Mouse (Mus musculus) MEL (cell line): ENCODE measurements around the gene Flnc. TPM values are rescaled to one million over a fixed set of nuclear protein-coding genes. Genes with fewer than 3 reads are reported as not detected.

Experiments used
- DNase-seq: peaks from one replicate; pipeline ENCODE4 v3.0.0; 2011; ENCODE audit warnings: low read depth, low spot score
- H3K27ac ChIP-seq: 2 replicates; pipeline ENCODE4 v1.5.1; 2012; ENCODE audit warnings: low read depth, mild to moderate bottlenecking, control low read depth, low read length, moderate library complexity; ENCODE audit not compliant: control insufficient read depth
- H3K27me3 ChIP-seq, 2 experiments: fragments of 150-350 bp in 1 of 2; sonication (generic) in 1 of 2; 2 replicates each; pipeline ENCODE4 v1.6.1; 2012; ENCODE audit warnings: low read length in 2 of 2, mild to moderate bottlenecking in 2 of 2, improper control_type of control experiment in 1 of 2, moderate library complexity in 1 of 2; ENCODE audit not compliant: insufficient read depth in 2 of 2, control insufficient read depth in 1 of 2
- H3K36me3 ChIP-seq, 2 experiments: 2 replicates each; pipeline ENCODE4 v1.6.1; 2012 to 2014; ENCODE audit warnings: low read length in 2 of 2, improper control_type of control experiment in 1 of 2, inconsistent platforms in 1 of 2, mild to moderate bottlenecking in 1 of 2; ENCODE audit not compliant: insufficient read depth in 2 of 2, control insufficient read depth in 1 of 2
- H3K4me1 ChIP-seq, 2 experiments: fragments of 150-350 bp in 1 of 2; sonication (generic) in 1 of 2; 2 replicates each; pipeline ENCODE4 v1.6.1; 2012; ENCODE audit warnings: low read length in 2 of 2, improper control_type of control experiment in 1 of 2, mild to moderate bottlenecking in 1 of 2; ENCODE audit not compliant: insufficient read depth in 2 of 2, control insufficient read depth in 1 of 2
- H3K4me3 ChIP-seq, 2 experiments: fragments of 150-350 bp in 1 of 2; sonication (generic) in 1 of 2; 2 replicates each; pipeline ENCODE4 v1.5.1; 2012; ENCODE audit warnings: low read depth in 2 of 2, low read length in 2 of 2, mild to moderate bottlenecking in 2 of 2, moderate library complexity in 2 of 2, control low read depth in 1 of 2, improper control_type of control experiment in 1 of 2; ENCODE audit not compliant: control insufficient read depth in 1 of 2, insufficient read depth in 1 of 2
- H3K79me2 ChIP-seq: 2 replicates; pipeline ENCODE4 v1.6.1; 2012; ENCODE audit warnings: mild to moderate bottlenecking, low read length, moderate library complexity; ENCODE audit not compliant: control insufficient read depth, poor library complexity, insufficient read depth
- H3K9ac ChIP-seq: 2 replicates; pipeline ENCODE4 v1.6.1; 2012; ENCODE audit warnings: low read depth, mild to moderate bottlenecking, control low read depth, low read length, moderate library complexity; ENCODE audit not compliant: control insufficient read depth, poor library complexity, severe bottlenecking
- H3K9me3 ChIP-seq: fragments of 150-350 bp; sonication (generic); replicated peaks from 2 replicates; pipeline ENCODE4 v1.6.1; 2012; ENCODE audit warnings: mild to moderate bottlenecking, low read length, improper control_type of control experiment, moderate library complexity; ENCODE audit not compliant: insufficient read depth
- BHLHE40 ChIP-seq: IDR thresholded peaks from 2 replicates; pipeline ENCODE4 v1.6.1; 2012; ENCODE audit warnings: low read depth, mild to moderate bottlenecking, inconsistent platforms, low read length, improper control_type of control experiment, borderline replicate concordance
- E2F4 ChIP-seq: IDR thresholded peaks from 2 replicates; pipeline ENCODE4 v1.6.1; 2011; ENCODE audit warnings: low read depth, low read length, improper control_type of control experiment, borderline replicate concordance
- GABPA ChIP-seq: IDR thresholded peaks from 2 replicates; pipeline ENCODE4 v1.6.1; 2012; ENCODE audit warnings: low read depth, mild to moderate bottlenecking, inconsistent platforms, low read length, improper control_type of control experiment, moderate library complexity
- JUND ChIP-seq: IDR thresholded peaks from 2 replicates; pipeline ENCODE4 v1.6.1; 2011; ENCODE audit warnings: low read depth, mild to moderate bottlenecking, improper control_type of control experiment, low read length
- KAT2A ChIP-seq: conservative IDR thresholded peaks from 2 replicates; pipeline ENCODE4 v1.6.1; 2012; ENCODE audit warnings: low read depth, low read length, improper control_type of control experiment, inconsistent platforms
- MAFK ChIP-seq: IDR thresholded peaks from 2 replicates; pipeline ENCODE4 v1.6.1; 2011; ENCODE audit warnings: low read depth, mild to moderate bottlenecking, low read length, improper control_type of control experiment, borderline replicate concordance
- MEF2A ChIP-seq: IDR thresholded peaks from 2 replicates; pipeline ENCODE4 v1.6.1; 2014; ENCODE audit warnings: low read depth, mild to moderate bottlenecking, inconsistent platforms, low read length, improper control_type of control experiment; ENCODE audit not compliant: poor library complexity, insufficient replicate concordance, severe bottlenecking; ENCODE audit errors: extremely low read depth
- MXI1 ChIP-seq: IDR thresholded peaks from 2 replicates; pipeline ENCODE4 v1.6.1; 2011; ENCODE audit warnings: mild to moderate bottlenecking, low read depth, low read length, improper control_type of control experiment
- MYB ChIP-seq: IDR thresholded peaks from 2 replicates; pipeline ENCODE4 v1.6.1; 2011; ENCODE audit warnings: mild to moderate bottlenecking, low read depth, low read length, improper control_type of control experiment
- MYC ChIP-seq: IDR thresholded peaks from 2 replicates; pipeline ENCODE4 v1.6.1; 2011; ENCODE audit warnings: low read depth, mild to moderate bottlenecking, low read length, improper control_type of control experiment, moderate library complexity
- NELFE ChIP-seq: IDR thresholded peaks from 2 replicates; pipeline ENCODE4 v1.6.1; 2011; ENCODE audit warnings: low read depth, low read length, improper control_type of control experiment
- NRF1 ChIP-seq: IDR thresholded peaks from 2 replicates; pipeline ENCODE4 v1.6.1; 2014; ENCODE audit warnings: low read depth, mild to moderate bottlenecking, inconsistent platforms, low read length, improper control_type of control experiment, moderate library complexity; ENCODE audit not compliant: poor library complexity, insufficient read depth, severe bottlenecking
- POLR2A ChIP-seq, 2 experiments: IDR thresholded peaks; 2 replicates each; pipeline ENCODE4 v1.6.1; 2011 to 2012; ENCODE audit warnings: low read length in 2 of 2, mild to moderate bottlenecking in 2 of 2, control low read depth in 1 of 2, improper control_type of control experiment in 1 of 2, low read depth in 1 of 2, moderate library complexity in 1 of 2; ENCODE audit not compliant: control insufficient read depth in 1 of 2, insufficient read depth in 1 of 2, poor library complexity in 1 of 2
- POLR2AphosphoS2 ChIP-seq: IDR thresholded peaks from 2 replicates; pipeline ENCODE4 v1.6.1; 2011; ENCODE audit warnings: low read length, improper control_type of control experiment
- POLR2AphosphoS5 ChIP-seq: IDR thresholded peaks from 2 replicates; pipeline ENCODE4 v1.6.1; 2012; ENCODE audit warnings: low read depth, borderline replicate concordance, mild to moderate bottlenecking, inconsistent platforms, low read length, moderate library complexity, mixed read lengths
- RAD21 ChIP-seq: IDR thresholded peaks from 2 replicates; pipeline ENCODE4 v1.6.1; 2011; ENCODE audit warnings: mild to moderate bottlenecking, low read depth, low read length, improper control_type of control experiment
- SIN3A ChIP-seq: IDR thresholded peaks from 2 replicates; pipeline ENCODE4 v1.6.1; 2012; ENCODE audit warnings: low read length, improper control_type of control experiment, inconsistent platforms
- SMC3 ChIP-seq: IDR thresholded peaks from 2 replicates; pipeline ENCODE4 v1.6.1; 2011; ENCODE audit warnings: low read depth, low read length, improper control_type of control experiment
- TBP ChIP-seq: IDR thresholded peaks from 2 replicates; pipeline ENCODE4 v1.8.0; 2011; ENCODE audit warnings: low read depth, low read length, improper control_type of control experiment
- UBTF ChIP-seq: IDR thresholded peaks from 2 replicates; pipeline ENCODE4 v1.6.1; 2012; ENCODE audit warnings: low read depth, mild to moderate bottlenecking, inconsistent platforms, low read length, improper control_type of control experiment, moderate library complexity, borderline replicate concordance; ENCODE audit not compliant: insufficient read depth
- USF2 ChIP-seq, 2 experiments: IDR thresholded peaks; 2 replicates each; pipeline ENCODE4 v1.6.1; 2011 to 2012; ENCODE audit warnings: improper control_type of control experiment in 2 of 2, low read length in 2 of 2, borderline replicate concordance in 1 of 2, inconsistent platforms in 1 of 2, low read depth in 1 of 2, mild to moderate bottlenecking in 1 of 2; ENCODE audit not compliant: insufficient read depth in 1 of 2
- ZMIZ1 ChIP-seq: IDR thresholded peaks from 2 replicates; pipeline ENCODE4 v1.6.1; 2012; ENCODE audit warnings: low read depth, mild to moderate bottlenecking, inconsistent platforms, low read length, improper control_type of control experiment, moderate library complexity
- polyA plus RNA-seq, 2 experiments: library from polyadenylated mRNA; stranded (reverse) in 1 of 2; unstranded in 1 of 2; fragments of >175 nt in 1 of 2; fragments of >200 nt in 1 of 2; gene quantifications; 2 replicates each; pipeline versions ENCODE4 v1.2.1 to v1.2.4; 2012; ENCODE audit warnings: low replicate concordance in 2 of 2, low read depth in 1 of 2; ENCODE audit not compliant: insufficient read length in 2 of 2, insufficient read depth in 1 of 2, missing spikeins in 1 of 2
- total RNA-seq: library from RNA; depleted of rRNA; stranded (reverse); fragments of 300-350 nt; gene quantifications from 2 replicates; pipeline ENCODE4 v1.2.3, GENCODE M21; 2012

The Flnc gene
- total and polyA plus RNA-seq, 3 experiments: 0.27 to 0.31 TPM; not detected in 1

GRCm38 (mm10) chr6:29406412-29406811, 26.6 kb upstream of the Flnc start:
- no peaks in the 10 kb centered on the region for H3K79me2 ChIP-seq
- H3K36me3 ChIP-seq: no peaks in the 10 kb centered on the region
- TF ChIP-seq BHLHE40: no peak
- TF ChIP-seq GABPA: no peak
- no peak for TF ChIP-seq MAFK
- TF ChIP-seq JUND: no peak
- TF ChIP-seq SMC3: no peak
- TF ChIP-seq TBP: no peak
- no peak for TF ChIP-seq MYB
- no peak for TF ChIP-seq ZMIZ1
- no peak for TF ChIP-seq UBTF
- TF ChIP-seq MYC: no peak
- TF ChIP-seq NELFE: no peak
- TF ChIP-seq POLR2A (IDR thresholded peaks at IDR 0.05; ENCODE audit: control insufficient read depth in 1 of 2, insufficient read depth in 1 of 2, low read depth in 1 of 2, low read length in 2 of 2, poor library complexity in 1 of 2): no peak
- TF ChIP-seq RAD21: no peak
- no peak for TF ChIP-seq MEF2A
- no peak for TF ChIP-seq USF2 (IDR thresholded peaks at IDR 0.05; ENCODE audit: borderline replicate concordance in 1 of 2, insufficient read depth in 1 of 2, low read depth in 1 of 2, low read length in 2 of 2)
- TF ChIP-seq KAT2A: no peak
- no peak for TF ChIP-seq E2F4
- TF ChIP-seq NRF1: no peak
- no peak for TF ChIP-seq POLR2AphosphoS2
- TF ChIP-seq POLR2AphosphoS5: no peak
- TF ChIP-seq, all 39 proteins: peak for 0
- no peaks in the 10 kb centered on the region for H3K4me1 ChIP-seq
- no peak for DNase-seq
- no peaks in the 10 kb centered on the region for H3K9me3 ChIP-seq
- H3K27ac ChIP-seq: no peak overlapping the region
- no peak overlapping the region for H3K9ac ChIP-seq
- H3K4me3 ChIP-seq: no peak overlapping the region
- H3K27me3 ChIP-seq: peaks cover 11 to 24% of the 10 kb centered on the region in 2 experiments

DNA sequence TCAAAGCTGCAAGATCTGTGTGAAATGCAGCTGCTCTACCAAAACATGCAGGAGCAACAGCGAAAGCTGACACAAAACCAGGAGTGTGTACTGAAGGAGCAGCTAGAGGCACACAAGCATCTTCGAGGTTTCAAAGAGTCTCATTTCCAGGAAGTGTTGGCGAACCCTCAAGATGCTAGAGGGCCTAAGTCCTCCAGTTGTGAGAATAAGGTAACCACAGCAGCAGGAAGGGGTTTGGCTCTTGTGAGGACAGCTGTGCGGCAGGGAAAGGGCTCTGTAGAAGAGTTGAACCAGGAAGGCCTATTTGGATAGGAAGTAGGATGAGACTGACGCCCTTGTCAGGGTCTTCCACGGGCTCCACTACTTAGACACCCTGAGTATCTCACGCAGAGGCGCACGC, 17.6 kb upstream of the Flnc start:
- Histone ChIP-seq H3K4me3 (no peak overlapping the region), H3K27ac (no peak overlapping the region), H3K27me3 (peaks cover 8 to 13% of the 10 kb centered on the region in 2 experiments), H3K9ac (no peak overlapping the region), H3K9me3 (no peaks in the 10 kb centered on the region), H3K79me2 (no peaks in the 10 kb centered on the region), H3K36me3 (no peaks in the 10 kb centered on the region), H3K4me1 (no peaks in the 10 kb centered on the region)
- TF ChIP-seq TBP (no peak), MXI1 (no peak), SIN3A (no peak)
- no peak for DNase-seq
